Mouse (Mus musculus): ENCODE data around the gene Atg9a.
"Not testable (repeated sequence)": the region's sequence is repeated elsewhere in the genome, so short reads cannot be mapped to it uniquely, and the experiment has no call there.

Gene Atg9a

GRCm38 (mm10) chr1:75191622-75192402 is at the start of gene Atg9a, which contains the start of gene Ankzf1:
Gene Atg9a (minus strand): TSS chr1:75192196.
Gene Ankzf1 (plus strand): TSS chr1:75192151.
- in situ Hi-C loops (cut with MboI) = no loop called here

- in situ Hi-C loops (cut with MboI) = no loop called here
Measured at GRCm38 (mm10) chr1:75239591-75239990, 47.6 kb upstream of the Atg9a start.

DNA sequence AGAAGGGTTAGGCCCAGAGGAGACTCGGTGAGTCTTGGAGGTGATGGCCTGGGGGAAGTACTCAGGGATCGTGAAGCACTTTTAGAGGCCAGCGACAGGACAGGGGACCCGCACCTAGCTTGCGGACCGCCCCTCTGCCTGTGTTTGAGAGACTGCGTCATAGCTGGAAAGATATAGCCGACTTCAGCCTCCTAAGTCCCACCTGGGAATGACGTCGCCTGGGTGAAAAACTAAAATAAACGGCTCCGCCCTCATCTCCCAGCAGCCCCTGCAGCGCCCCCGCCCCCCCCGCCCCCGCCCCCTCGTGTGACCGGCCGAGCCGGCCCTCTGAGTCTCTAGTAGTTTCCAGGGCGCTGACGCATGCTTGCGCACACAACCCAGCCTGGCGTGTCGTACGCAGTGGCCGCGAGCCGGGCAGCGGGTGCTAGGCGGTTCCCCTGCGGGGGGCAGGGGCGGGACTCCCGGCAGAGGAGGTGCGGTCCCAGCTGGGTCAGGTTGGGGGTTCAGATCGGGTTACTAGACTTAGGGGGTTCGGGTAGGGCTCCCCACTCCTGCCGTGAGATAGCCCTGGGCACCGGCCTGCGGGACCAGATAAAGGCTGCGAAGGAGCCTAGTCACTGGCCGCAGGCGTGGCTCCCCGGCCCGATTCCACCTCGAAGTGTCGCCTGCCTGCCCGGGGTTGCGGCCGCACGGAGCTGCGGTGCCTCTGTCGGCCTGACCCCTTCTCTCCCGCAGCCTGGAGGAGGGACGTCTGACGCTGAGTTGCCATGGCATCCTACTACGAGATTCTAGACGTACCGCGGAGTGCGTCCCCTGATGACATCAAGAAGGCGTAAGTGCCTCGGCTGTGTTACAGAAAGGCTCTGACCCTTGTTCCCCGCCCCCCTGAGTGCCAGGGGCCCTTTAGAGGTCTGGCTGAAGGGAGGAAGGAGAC is 44.4 kb upstream of the Atg9a start, which contains the start of gene Dnajb2:
TSS of gene Dnajb2 (plus strand) at position 290 of the 934 bp plus-strand sequence.
- in situ Hi-C loops (cut with MboI) = no loop called here

DNA sequence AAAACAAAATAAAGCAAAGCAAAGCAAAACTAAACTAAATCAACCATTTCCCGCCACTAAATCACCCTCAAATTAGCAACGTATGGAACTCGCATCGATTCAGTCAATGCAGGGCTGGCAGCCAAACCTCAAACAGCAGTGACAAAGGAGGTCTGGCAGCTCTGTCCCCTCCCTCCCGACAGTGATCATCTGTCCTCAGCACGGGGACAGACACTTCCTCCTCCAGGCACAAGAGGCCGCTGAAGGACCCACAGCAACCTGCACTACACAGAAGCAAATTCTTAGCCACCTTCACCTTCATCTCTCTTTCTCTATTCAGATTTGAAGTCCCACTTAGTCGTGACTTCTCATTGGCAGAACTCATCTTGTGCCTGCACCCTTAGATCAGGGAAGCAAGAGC is 42.6 kb upstream of the Atg9a start:
- in situ Hi-C loops (cut with MboI) = no loop called here

GRCm38 (mm10) chr1:75232489-75232888 is 40.5 kb upstream of the Atg9a start:
- in situ Hi-C loops (cut with MboI) = not testable (repeated sequence)

GRCm38 (mm10) chr1:75231664-75232152 is 39.7 kb upstream of the Atg9a start, which contains the start of gene A630095N17Rik:
Gene A630095N17Rik (minus strand): TSS chr1:75232102.
- in situ Hi-C loops (cut with MboI) = no loop called here

- in situ Hi-C loops (cut with MboI) = no loop called here
Measured at GRCm38 (mm10) chr1:75231224-75231623, 39.2 kb upstream of the Atg9a start.

GRCm38 (mm10) chr1:75230335-75230994 is 38.5 kb upstream of the Atg9a start:
- in situ Hi-C loops (cut with MboI) = no loop called here

DNA sequence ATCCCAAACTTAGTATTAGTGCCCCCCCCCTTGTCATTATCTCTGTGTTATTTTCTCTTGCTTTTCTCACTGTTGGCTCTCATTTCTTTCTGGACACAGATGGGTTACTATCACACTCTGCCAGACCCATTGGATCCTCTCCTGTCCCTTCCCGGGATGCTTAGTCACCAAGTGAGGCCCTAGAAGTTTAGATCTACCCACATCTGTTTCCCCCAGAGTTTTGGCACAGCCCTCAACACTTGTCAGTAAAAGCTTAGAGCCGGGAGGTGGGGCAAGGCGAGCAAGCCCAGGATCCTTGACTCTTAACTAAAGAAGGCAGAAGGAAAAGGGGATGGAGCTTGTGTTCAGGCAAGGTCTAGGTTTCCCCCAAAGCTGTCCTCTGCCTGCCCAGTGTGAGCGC is 37.2 kb upstream of the Atg9a start:
- in situ Hi-C loops (cut with MboI) = no loop called here

- in situ Hi-C loops (cut with MboI) = no loop called here
Measured at GRCm38 (mm10) chr1:75227653-75228052, 35.7 kb upstream of the Atg9a start.

- in situ Hi-C loops (cut with MboI) = no loop called here
Measured at GRCm38 (mm10) chr1:75226138-75226537, 34.1 kb upstream of the Atg9a start.

- in situ Hi-C loops (cut with MboI) = no loop called here
Measured at GRCm38 (mm10) chr1:75225473-75225872, 33.5 kb upstream of the Atg9a start.

DNA sequence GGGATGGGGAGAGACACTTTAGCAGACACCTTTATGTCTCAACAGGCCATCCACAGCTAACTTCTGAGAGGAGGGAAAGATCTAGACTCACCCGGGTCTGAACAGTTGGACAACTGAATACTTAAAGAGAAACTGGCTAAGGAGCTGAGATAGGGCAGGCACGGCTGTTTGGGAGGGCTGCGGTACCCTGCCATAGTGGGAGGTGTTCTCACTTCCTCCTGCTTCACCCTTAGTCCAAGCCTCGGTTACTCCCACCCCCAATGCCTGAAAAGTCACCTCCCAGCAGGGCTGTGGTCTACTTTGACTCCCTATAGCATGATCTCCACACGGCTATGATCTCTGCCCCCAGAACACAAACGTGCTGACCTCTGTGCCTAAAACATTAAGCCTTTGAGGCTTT is 31.5 kb upstream of the Atg9a start:
- in situ Hi-C loops (cut with MboI) = no loop called here

- in situ Hi-C loops (cut with MboI) = no loop called here
Measured at GRCm38 (mm10) chr1:75222926-75223325, 30.9 kb upstream of the Atg9a start.

- in situ Hi-C loops (cut with MboI) = no loop called here
Measured at GRCm38 (mm10) chr1:75221538-75221937, 29.5 kb upstream of the Atg9a start.

DNA sequence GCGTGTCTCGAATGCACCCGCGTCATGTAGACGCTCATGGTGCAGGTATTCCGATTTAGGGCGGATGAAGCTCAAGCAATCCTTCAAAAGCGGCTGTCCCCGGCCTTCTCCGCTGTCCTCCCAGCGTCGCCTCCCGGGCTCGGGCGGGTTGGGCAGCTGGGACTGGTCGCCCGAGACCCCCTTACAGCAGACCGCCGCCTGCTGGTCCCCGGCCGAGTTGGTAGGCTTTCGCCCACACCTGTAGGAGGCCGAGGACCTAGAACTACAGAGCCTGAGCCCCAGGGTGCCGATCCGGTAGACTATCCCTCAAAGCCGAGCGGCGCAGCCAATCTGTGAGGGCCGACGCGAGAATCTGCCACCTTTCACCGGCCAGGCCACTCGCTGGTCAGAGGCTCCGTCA is 27.5 kb upstream of the Atg9a start, which contains the start of gene Tuba4a:
TSS of gene Tuba4a (minus strand) at position 335 of the 400 bp plus-strand sequence.
- in situ Hi-C loops (cut with MboI) = no loop called here

DNA sequence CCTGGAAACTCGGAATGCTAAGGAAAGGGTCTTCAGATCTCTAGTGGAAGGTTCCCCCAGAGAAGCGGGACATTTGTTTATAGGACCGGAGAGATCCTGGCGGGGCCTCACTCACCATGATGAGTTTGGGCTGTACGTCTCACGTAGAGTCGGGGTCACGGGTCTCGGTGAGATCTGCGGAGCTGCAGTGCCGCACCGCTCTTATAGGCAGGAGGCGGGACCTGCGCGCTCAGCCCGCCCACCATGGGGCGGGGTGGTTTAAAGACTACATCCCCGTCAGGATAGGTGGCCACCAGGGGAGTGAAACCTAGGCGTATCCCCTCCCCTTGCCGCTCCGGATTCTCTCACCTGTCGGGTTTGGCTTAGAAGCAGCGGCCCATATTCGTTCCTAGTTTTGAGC is 27.1 kb upstream of the Atg9a start:
- in situ Hi-C loops (cut with MboI) = no loop called here

DNA sequence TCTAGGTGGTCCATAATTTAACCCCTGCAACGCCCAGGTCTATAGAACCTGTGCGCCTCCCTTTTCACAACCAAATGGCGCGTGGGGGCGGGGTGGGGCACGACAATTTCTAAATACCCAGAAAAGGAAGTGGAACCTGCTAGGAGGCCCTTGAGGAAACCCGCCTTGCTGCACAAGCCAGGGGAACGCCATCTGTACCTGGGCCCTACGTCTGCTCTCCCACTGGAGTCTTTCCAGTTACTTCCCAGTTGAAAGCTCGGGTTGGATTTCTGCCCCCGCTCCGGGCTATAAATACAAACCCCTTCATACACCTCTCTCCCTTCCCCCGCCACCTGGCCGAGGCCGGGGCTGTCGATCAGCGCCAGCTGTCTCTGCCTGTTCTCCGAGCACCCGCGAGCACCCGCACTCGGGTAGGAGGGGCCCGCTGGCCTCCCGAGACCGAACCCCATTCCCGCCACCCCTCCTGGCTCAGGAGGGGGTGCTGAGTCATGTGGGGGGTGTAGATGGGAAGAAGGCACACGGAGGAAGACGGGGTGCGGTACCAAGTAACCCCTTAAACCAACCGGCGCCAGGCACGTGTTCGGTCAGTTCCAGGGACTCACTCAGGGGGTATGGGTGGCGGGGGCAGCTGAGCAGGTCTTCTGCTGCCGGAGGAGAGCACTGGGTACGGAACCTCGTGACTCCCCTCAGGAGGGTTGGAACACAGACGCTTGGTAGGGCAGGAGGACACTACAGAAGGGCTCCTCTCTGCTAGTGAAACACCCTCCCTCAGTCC is 26.4 kb upstream of the Atg9a start:
- in situ Hi-C loops (cut with MboI) = no loop called here

DNA sequence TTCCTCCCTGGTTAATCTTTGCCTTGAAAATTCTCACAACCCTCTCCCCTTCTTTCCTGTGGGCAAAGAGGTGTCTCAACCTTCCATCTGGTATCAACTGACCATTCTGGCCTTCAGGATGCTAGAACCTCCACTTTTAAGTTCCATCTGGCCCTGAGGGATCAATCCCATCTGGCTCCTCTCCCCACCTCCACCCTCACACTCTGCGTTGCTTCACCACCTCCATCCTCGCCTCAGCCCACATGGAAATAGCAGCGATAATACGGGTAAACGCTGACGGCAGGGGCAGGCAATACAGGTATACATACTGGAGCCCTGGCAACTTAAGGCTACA is 25.9 kb upstream of the Atg9a start:
- in situ Hi-C loops (cut with MboI) = no loop called here

DNA sequence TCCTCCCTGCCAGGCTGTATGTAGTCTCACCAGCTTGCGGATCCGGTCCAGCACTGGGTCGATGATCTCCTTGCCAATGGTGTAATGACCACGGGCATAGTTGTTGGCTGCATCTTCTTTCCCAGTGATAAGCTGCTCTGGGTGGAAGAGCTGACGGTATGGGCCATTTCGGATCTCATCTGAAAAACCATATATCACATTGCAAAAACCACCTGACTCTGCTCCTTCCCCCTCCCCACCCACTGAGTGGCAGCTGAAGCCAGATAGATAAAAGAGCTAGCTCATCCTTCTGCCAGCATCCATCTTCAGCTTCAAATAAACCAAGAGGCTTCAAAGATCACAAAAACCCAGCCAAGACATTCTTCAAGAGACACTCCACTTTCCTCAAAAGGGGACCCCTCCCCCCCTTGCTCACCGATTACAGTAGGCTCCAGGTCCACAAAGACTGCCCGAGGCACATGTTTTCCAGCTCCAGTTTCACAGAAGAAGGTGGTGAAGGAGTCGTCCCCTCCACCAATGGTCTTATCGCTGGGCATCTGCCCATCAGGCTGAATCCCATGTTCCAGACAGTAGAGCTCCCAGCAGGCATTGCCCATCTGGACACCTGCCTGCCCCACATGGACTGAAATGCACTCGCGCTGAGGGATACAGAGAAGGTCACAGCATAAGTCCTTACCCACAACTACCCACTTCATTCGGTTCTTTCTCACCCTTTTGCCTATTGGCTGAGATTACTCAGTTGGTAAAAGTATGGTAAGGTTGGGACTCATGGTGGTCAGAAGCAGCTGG is 25.0 kb upstream of the Atg9a start:
- in situ Hi-C loops (cut with MboI) = no loop called here

All from mature B cell (primary cell).